Mouse (Mus musculus): ENCODE measurements around the gene Gm10715.
A peak's percentile ranks its signal among the peaks of the same experiment; 100 is the strongest.
"Not testable (repeated sequence)": the region's sequence is repeated elsewhere in the genome, so short reads cannot be mapped to it uniquely, and the experiment has no call there.

Gm10715 gene

DNA sequence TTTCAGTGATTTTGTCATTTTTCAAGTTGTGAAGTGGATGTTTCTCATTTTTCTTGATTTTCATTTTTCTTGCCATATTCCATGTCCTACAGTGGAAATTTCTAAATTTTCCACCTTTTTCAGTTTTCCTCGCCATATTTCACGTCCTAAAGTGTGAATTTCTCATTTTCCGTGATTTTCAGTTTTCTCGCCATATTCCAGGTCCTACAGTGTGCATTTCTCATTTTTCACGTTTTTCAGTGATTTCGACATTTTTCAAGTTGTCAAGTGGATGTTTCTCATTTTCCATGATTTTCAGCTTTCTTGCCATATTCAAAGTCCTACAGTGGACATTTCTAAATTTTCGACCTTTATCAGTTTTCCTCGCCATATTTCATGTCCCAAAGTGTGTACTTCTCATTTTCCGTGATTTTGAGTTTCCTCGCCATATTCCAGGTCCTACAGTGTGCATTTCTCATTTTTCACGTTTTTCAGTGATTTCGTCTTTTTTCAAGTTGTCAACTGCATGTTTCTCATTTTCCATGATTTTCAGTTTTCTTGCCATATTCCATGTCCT, 11.7 kb upstream of the Gm10715 start, which contains the start of gene Gm10717:
TSS of gene Gm10717 (plus strand) at position 506 of the 556 bp plus-strand sequence.
- DNase-seq (ENCODE audit: low spot score), result not testable (repeated sequence)

DNA sequence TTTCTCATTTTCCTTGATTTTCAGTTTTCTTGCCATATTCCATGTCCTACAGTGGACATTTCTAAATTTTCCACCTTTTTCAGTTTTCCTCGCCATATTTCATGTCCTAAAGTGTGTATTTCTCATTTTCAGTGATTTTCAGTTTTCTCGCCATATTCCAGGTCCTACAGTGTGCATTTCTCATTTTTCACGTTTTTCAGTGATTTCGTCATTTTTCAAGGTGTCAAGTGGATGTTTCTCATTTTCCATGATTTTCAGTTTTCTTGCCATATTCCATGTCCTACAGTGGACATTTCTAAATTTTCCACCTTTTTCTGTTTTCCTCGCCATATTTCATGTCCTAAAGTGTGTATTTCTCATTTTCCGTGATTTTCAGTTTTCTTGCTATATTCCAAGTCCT, 11.0 kb upstream of the Gm10715 start:
- not testable (repeated sequence) for DNase-seq (ENCODE audit: low spot score)

DNA sequence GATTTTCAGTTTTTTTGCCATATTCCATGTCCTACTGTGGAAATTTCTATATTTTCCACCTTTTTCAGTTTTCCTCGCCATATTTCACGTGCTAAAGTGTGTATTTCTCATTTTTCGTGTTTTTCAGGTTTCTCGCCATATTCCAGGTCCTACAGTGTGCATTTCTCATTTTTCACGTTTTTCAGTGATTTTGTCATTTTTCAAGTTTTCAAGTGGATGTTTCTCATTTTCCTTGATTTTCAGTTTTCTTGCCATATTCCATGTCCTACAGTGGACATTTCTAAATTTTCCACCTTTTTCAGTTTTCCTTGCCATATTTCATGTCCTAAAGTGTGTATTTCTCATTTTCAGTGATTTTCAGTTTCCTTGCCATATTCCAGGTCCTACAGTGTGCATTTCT, 10.5 kb upstream of the Gm10715 start:
- DNase-seq (ENCODE audit: low spot score), result not testable (repeated sequence)

DNA sequence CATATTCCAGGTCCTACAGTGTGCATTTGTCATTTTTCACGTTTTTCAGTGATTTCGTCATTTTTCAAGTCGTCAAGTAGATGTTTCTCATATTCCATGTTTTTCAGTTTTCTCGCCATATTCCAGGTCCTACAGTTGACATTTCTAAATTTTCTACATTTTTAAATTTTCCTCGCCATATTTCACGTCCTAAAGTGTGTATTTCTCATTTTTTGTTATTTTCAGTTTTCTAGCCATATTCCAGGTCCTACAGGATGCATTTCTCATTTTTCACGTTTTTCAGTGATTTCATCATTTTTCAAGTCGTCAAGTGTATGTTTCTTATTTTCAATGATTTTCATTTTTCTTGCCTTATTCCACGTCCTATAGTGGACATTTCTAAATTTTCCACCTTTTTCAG, 9.9 kb upstream of the Gm10715 start:
- DNase-seq (ENCODE audit: low spot score), result not testable (repeated sequence)

DNA sequence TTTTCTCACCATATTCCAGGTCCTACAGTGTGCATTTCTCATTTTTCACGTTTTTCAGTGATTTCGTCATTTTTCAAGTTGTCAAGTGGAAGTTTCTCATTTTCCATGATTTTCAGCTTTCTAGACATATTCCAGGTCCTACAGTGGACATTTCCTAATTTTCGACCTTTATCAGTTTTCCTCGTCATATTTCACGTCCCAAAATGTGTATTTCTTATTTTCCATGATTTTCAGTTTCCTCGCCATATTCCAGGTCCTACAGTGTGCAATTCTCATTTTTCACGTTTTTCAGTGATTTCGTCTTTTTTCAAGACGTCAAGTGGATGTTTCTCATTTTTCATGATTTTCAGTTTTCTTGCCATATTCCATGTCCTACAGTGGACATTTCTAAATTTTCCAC, 9.5 kb upstream of the Gm10715 start:
- peak; percentile 60 for DNase-seq (ENCODE audit: low spot score)

DNA sequence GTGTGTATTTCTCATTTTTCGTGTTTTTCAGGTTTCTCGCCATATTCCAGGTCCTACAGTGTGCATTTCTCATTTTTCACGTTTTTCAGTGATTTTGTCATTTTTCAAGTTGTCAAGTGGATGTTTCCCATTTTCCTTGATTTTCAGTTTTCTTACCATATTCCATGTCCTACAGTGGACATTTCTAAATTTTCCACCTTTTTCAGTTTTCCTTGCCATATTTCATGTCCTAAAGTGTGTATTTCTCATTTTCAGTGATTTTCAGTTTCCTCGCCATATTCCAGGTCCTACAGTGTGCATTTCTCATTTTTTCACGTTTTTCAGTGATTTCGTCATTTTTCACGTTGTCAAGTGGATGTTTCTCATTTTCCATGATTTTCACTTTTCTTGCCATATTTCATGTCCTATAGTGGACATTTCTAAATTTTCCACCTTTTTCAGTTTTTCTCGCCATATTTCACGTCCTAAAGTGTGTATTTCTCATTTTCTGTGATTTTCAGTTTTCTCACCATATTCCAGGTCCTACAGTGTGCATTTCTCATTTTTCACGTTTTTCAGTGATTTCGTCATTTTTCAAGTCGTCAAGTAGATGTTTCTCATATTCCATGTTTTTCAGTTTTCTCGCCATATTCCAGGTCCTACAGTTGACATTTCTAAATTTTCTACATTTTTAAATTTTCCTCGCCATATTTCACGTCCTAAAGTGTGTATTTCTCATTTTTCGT, 7.2 kb upstream of the Gm10715 start:
- DNase-seq (ENCODE audit: low spot score), result not testable (repeated sequence)

DNA sequence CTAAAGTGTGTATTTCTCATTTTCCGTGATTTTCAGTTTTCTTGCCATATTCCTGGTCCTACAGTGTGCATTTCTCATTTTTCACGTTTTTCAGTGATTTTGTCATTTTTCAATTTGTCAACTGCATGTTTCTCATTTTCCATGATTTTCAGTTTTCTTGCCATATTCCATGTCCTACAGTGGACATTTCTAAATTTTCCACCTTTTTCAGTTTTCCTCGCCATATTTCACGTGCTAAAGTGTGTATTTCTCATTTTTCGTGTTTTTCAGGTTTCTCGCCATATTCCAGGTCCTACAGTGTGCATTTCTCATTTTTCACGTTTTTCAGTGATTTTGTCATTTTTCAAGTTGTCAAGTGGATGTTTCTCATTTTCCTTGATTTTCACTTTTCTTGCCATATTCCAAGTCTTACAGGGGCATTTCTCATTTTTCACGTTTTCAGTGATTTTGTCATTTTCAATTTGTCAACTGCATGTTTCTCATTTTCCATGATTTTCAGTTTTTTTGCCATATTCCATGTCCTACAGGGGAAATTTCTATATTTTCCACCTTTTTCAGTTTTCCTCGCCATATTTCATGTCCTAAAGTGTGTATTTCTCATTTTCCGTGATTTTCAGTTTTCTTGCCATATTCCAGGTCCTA, 5.9 kb upstream of the Gm10715 start:
- peak; percentile 94 for DNase-seq (ENCODE audit: low spot score)

DNA sequence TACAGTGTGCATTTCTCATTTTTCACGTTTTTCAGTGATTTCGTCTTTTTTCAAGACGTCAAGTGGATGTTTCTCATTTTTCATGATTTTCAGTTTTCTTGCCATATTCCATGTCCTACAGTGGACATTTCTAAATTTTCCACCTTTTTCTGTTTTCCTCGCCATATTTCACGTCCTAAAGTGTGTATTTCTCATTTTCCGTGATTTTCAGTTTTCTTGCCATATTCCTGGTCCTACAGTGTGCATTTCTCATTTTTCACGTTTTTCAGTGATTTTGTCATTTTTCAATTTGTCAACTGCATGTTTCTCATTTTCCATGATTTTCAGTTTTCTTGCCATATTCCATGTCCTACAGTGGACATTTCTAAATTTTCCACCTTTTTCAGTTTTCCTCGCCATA, 2.4 kb upstream of the Gm10715 start, which contains the start of gene Gm17535:
TSS of gene Gm17535 (plus strand) at position 301 of the 400 bp plus-strand sequence.
- not testable (repeated sequence) for DNase-seq (ENCODE audit: low spot score)

DNA sequence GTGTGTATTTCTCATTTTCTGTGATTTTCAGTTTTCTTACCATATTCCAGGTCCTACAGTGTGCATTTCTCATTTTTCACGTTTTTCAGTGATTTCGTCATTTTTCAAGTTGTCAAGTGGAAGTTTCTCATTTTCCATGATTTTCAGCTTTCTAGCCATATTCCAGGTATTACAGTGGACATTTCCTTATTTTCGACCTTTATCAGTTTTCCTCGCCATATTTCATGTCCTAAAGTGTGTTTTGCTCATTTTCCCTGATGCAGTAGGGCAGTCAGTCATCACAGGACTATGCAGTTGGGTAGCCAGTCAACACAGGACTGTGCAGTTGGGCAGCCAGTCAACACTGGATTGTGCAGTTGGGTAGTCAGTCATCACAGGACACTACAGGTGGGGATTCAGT, 1.5 kb downstream of the Gm10715 start:
- peak; percentile 11 for DNase-seq (ENCODE audit: low spot score)
